Mouse (Mus musculus) lung, postnatal 0 days (tissue): Measurements from ENCODE around the gene N4bp2l1. TPM values are rescaled to one million over a fixed set of nuclear protein-coding genes. Genes with fewer than 3 reads are reported as not detected.

Experiments
- ATAC-seq: fragments of 200-750 bp; cut with Nextera tagmentation; 2 replicates; pipeline ENCODE4 v1.8.0; 2017; ENCODE audit warnings: moderate library complexity
- DNase-seq: peaks from one replicate; pipeline ENCODE4 v3.0.0-alpha.2; 2016; ENCODE audit warnings: low spot score
- H3K27ac ChIP-seq: fragments of 300-500 bp; sonication (generic); 2 replicates; pipeline ENCODE4 v1.5.1; 2014; ENCODE audit warnings: antibody characterized with exemption, mild to moderate bottlenecking, low read length, mixed read lengths
- H3K27me3 ChIP-seq: fragments of 300-500 bp; sonication (generic); replicated peaks from 2 replicates; pipeline ENCODE4 v1.6.1; 2014; ENCODE audit warnings: low read length, mixed read lengths; ENCODE audit not compliant: insufficient read depth
- H3K36me3 ChIP-seq: fragments of 300-500 bp; sonication (generic); 2 replicates; pipeline ENCODE4 v1.6.1; 2014; ENCODE audit warnings: low read length, mixed read lengths; ENCODE audit not compliant: insufficient read depth
- H3K4me1 ChIP-seq: fragments of 300-500 bp; sonication (generic); 2 replicates; pipeline ENCODE4 v1.6.1; 2014; ENCODE audit warnings: antibody characterized with exemption, low read depth, low read length, mixed read lengths; ENCODE audit not compliant: insufficient read depth
- H3K4me2 ChIP-seq: fragments of 300-500 bp; sonication (generic); replicated peaks from 2 replicates; pipeline ENCODE4 v1.6.1; 2014; ENCODE audit warnings: low read depth, mild to moderate bottlenecking, low read length, moderate library complexity, mixed read lengths
- H3K4me3 ChIP-seq: fragments of 300-500 bp; sonication (generic); 2 replicates; pipeline ENCODE4 v1.5.1; 2014; ENCODE audit warnings: low read depth, low read length
- H3K9ac ChIP-seq: fragments of 300-500 bp; sonication (generic); replicated peaks from 2 replicates; pipeline ENCODE4 v1.6.1; 2014; ENCODE audit warnings: low read depth, mild to moderate bottlenecking
- H3K9me3 ChIP-seq: fragments of 300-500 bp; sonication (generic); 2 replicates; pipeline ENCODE4 v1.6.1; 2016; ENCODE audit warnings: low read length, mixed read lengths
- CTCF ChIP-seq: IDR thresholded peaks from 2 replicates; pipeline ENCODE4 v1.5.1; 2016; ENCODE audit warnings: antibody characterized with exemption, mild to moderate bottlenecking
- EP300 ChIP-seq: IDR thresholded peaks from 2 replicates; pipeline ENCODE4 v1.6.1; 2016; ENCODE audit warnings: antibody characterized with exemption, mild to moderate bottlenecking, control low read depth
- WGBS: fragments of 180-500 bp; shearing (Covaris S2); extraction: QIAGEN DNeasy Blood & Tissue Kit; methylation state at CpG from one replicate; pipeline ENCODE4 v1.1.7; 2014; 5-methylcytosine and 5-hydroxymethylcytosine counted together
- polyA plus RNA-seq: library from polyadenylated mRNA; unstranded; fragments of >200 nt; fragmentation: Nextera tagmentation; extraction: Ambion mirVana; gene quantifications from 2 replicates; pipeline ENCODE4 v1.2.1, GENCODE M21; 2015

The N4bp2l1 gene
- polyA plus RNA-seq, 1 experiment from 2014 or later: 15.2 TPM

- Histone ChIP-seq H3K4me3 (no peak overlapping the region), H3K27me3 (no peaks in the 10 kb centered on the region), H3K9ac (no peak overlapping the region), H3K9me3 (no peaks in the 10 kb centered on the region), H3K4me2 (no peak overlapping the region), H3K4me1 (no peaks in the 10 kb centered on the region; the same call in 1 of the 2 replicates), H3K36me3 (no peaks in the 10 kb centered on the region), H3K27ac (no peak overlapping the region)
- no peak for ATAC-seq
- DNase-seq: no peak
- WGBS: 83% methylated on average over 2 of the region's 2 CpGs
- TF ChIP-seq EP300 (no peak), CTCF (no peak)
These were observed 17.1 kb upstream of the N4bp2l1 start for GRCm38 (mm10) chr5:150614054-150614453.

- Histone ChIP-seq H3K4me2 (no peak overlapping the region), H3K4me1 (no peaks in the 10 kb centered on the region; the same call in 1 of the 2 replicates), H3K4me3 (no peak overlapping the region), H3K27ac (no peak overlapping the region), H3K27me3 (no peaks in the 10 kb centered on the region), H3K9me3 (no peaks in the 10 kb centered on the region), H3K9ac (no peak overlapping the region), H3K36me3 (no peaks in the 10 kb centered on the region)
- ATAC-seq: peak; percentile 85
- WGBS: 28% methylated on average over 12 of the region's 12 CpGs
- TF ChIP-seq CTCF (no peak), EP300 (peak; percentile 93)
- peak; percentile 55 for DNase-seq
These were observed 14.7 kb upstream of the N4bp2l1 start for GRCm38 (mm10) chr5:150611697-150612096.

GRCm38 (mm10) chr5:150611136-150611535 is 14.1 kb upstream of the N4bp2l1 start:
- no peaks in the 10 kb centered on the region for H3K9me3 ChIP-seq
- no peak for ATAC-seq
- H3K9ac ChIP-seq: no peak overlapping the region
- DNase-seq: no peak
- H3K27ac ChIP-seq: no peak overlapping the region
- no peaks in the 10 kb centered on the region; the same call in 1 of the 2 replicates for H3K4me1 ChIP-seq
- no peak overlapping the region for H3K4me2 ChIP-seq
- no peaks in the 10 kb centered on the region for H3K36me3 ChIP-seq
- H3K4me3 ChIP-seq: no peak overlapping the region
- H3K27me3 ChIP-seq: no peaks in the 10 kb centered on the region
- no peak for TF ChIP-seq EP300
- TF ChIP-seq CTCF: no peak
- 67% methylated on average over 1 of the region's 1 CpGs for WGBS

GRCm38 (mm10) chr5:150607631-150608030 is 10.6 kb upstream of the N4bp2l1 start:
- WGBS: 86% methylated on average over 8 of the region's 8 CpGs
- ATAC-seq: no peak
- Histone ChIP-seq H3K4me2 (no peak overlapping the region), H3K27ac (no peak overlapping the region), H3K9me3 (no peaks in the 10 kb centered on the region), H3K36me3 (no peaks in the 10 kb centered on the region), H3K27me3 (no peaks in the 10 kb centered on the region), H3K9ac (no peak overlapping the region), H3K4me1 (no peaks in the 10 kb centered on the region; the same call in 1 of the 2 replicates), H3K4me3 (no peak overlapping the region)
- TF ChIP-seq CTCF (no peak), EP300 (no peak)
- no peak for DNase-seq

GRCm38 (mm10) chr5:150606131-150606530 is 9.1 kb upstream of the N4bp2l1 start:
- no peak overlapping the region for H3K27ac ChIP-seq
- H3K4me3 ChIP-seq: no peak overlapping the region
- no peak overlapping the region for H3K9ac ChIP-seq
- H3K36me3 ChIP-seq: no peaks in the 10 kb centered on the region
- 95% methylated on average over 6 of the region's 6 CpGs for WGBS
- H3K4me1 ChIP-seq: no peaks in the 10 kb centered on the region
- H3K4me2 ChIP-seq: no peak overlapping the region
- no peaks in the 10 kb centered on the region for H3K9me3 ChIP-seq
- no peak for DNase-seq
- no peak for TF ChIP-seq EP300
- no peak for TF ChIP-seq CTCF
- H3K27me3 ChIP-seq: no peaks in the 10 kb centered on the region
- no peak for ATAC-seq

- WGBS: 65% methylated on average over 14 of the region's 14 CpGs
- TF ChIP-seq EP300 (no peak), CTCF (no peak)
- no peaks in the 10 kb centered on the region for H3K9me3 ChIP-seq
- no peak overlapping the region for H3K9ac ChIP-seq
- no peak overlapping the region for H3K4me2 ChIP-seq
- H3K27ac ChIP-seq: no peak overlapping the region
- DNase-seq (no peak), ATAC-seq (no peak)
- H3K4me3 ChIP-seq: no peak overlapping the region
- H3K4me1 ChIP-seq: no peaks in the 10 kb centered on the region
- H3K27me3 ChIP-seq: no peaks in the 10 kb centered on the region
- H3K36me3 ChIP-seq: no peaks in the 10 kb centered on the region
These were observed 4.6 kb upstream of the N4bp2l1 start for GRCm38 (mm10) chr5:150601441-150602230.
